Mouse (Mus musculus) midbrain, embryonic 16.5 days (tissue): Measurements from ENCODE around the gene Socs5. TPM values are rescaled to one million over a fixed set of nuclear protein-coding genes. Genes with fewer than 3 reads are reported as not detected.
A peak's percentile ranks its signal among the peaks of the same experiment; 100 is the strongest.
"Not testable (repeated sequence)": the region's sequence is repeated elsewhere in the genome, so short reads cannot be mapped to it uniquely, and the experiment has no call there.

ENCODE experiments used
- ATAC-seq: fragments of 200-750 bp; cut with Nextera tagmentation; 2 replicates; pipeline ENCODE4 v1.8.0; 2017; ENCODE audit warnings: moderate TSS enrichment
- H3K27ac ChIP-seq: fragments of 300-500 bp; sonication (generic); 2 replicates; pipeline ENCODE4 v1.5.1; 2014; ENCODE audit warnings: mild to moderate bottlenecking, low read length, mixed read lengths
- H3K27me3 ChIP-seq: fragments of 300-500 bp; sonication (generic); 2 replicates; pipeline ENCODE4 v1.6.1; 2014; ENCODE audit warnings: low read depth, low read length, mixed read lengths; ENCODE audit not compliant: control insufficient read depth, insufficient read depth
- H3K36me3 ChIP-seq: fragments of 300-500 bp; sonication (generic); 2 replicates; pipeline ENCODE4 v1.6.1; 2014; ENCODE audit warnings: mild to moderate bottlenecking, low read length, moderate library complexity, mixed read lengths; ENCODE audit not compliant: control insufficient read depth, insufficient read depth
- H3K4me1 ChIP-seq: fragments of 300-500 bp; sonication (generic); 2 replicates; pipeline ENCODE4 v1.6.1; 2014; ENCODE audit warnings: mild to moderate bottlenecking, low read length, mixed read lengths; ENCODE audit not compliant: control insufficient read depth, insufficient read depth
- H3K4me2 ChIP-seq: fragments of 300-500 bp; sonication (generic); 2 replicates; pipeline ENCODE4 v1.6.1; 2014; ENCODE audit warnings: mild to moderate bottlenecking, low read length, mixed read lengths
- H3K4me3 ChIP-seq: fragments of 300-500 bp; sonication (generic); 2 replicates; pipeline ENCODE4 v1.5.1; 2014; ENCODE audit warnings: low read depth, mild to moderate bottlenecking, low read length, moderate library complexity, mixed read lengths
- H3K9ac ChIP-seq: fragments of 300-500 bp; sonication (generic); 2 replicates; pipeline ENCODE4 v1.6.1; 2014; ENCODE audit warnings: low read depth, low read length, mixed read lengths
- H3K9me3 ChIP-seq: fragments of 300-500 bp; sonication (generic); replicated peaks from 2 replicates; pipeline ENCODE4 v1.6.1; 2014; ENCODE audit warnings: mild to moderate bottlenecking, low read length, mixed read lengths; ENCODE audit not compliant: control insufficient read depth, poor library complexity, severe bottlenecking
- WGBS: fragments of 180-500 bp; shearing (Covaris S2); extraction: QIAGEN DNeasy Blood & Tissue Kit; methylation state at CpG from one replicate; pipeline ENCODE4 v1.1.7; 2014; 5-methylcytosine and 5-hydroxymethylcytosine counted together
- polyA plus RNA-seq: library from polyadenylated mRNA; unstranded; fragments of >200 nt; fragmentation: Nextera tagmentation; extraction: Ambion mirVana; gene quantifications from 2 replicates; pipeline ENCODE4 v1.2.1, GENCODE M21; 2015

Socs5 gene
- polyA plus RNA-seq, result 14.4 and 14.5 TPM in 2 replicates

- Histone ChIP-seq H3K27ac (peak within 1 kb of the TSS; percentile 89), H3K36me3 (no peaks in the 10 kb centered on the region), H3K4me1 (peaks cover 22% of the 10 kb centered on the region), H3K4me3 (peak within 1 kb of the TSS; percentile 79), H3K27me3 (no peaks in the 10 kb centered on the region), H3K9me3 (no peaks in the 10 kb centered on the region), H3K9ac (peak within 1 kb of the TSS; percentile 85), H3K4me2 (peak within 1 kb of the TSS; percentile 80)
- ATAC-seq, result peak; percentile 83
- WGBS, result under 1% methylated on average over 37 of the region's 73 CpGs
Measured at GRCm38 (mm10) chr17:87107623-87108221, at the start of gene Socs5. Socs5 (plus strand) TSS chr17:87107679.

GRCm38 (mm10) chr17:87062639-87063038, 44.8 kb upstream of the Socs5 start:
- Histone ChIP-seq H3K27me3 (no peaks in the 10 kb centered on the region), H3K36me3 (no peaks in the 10 kb centered on the region), H3K9ac (no peak overlapping the region), H3K4me3 (no peak overlapping the region), H3K9me3 (no peaks in the 10 kb centered on the region), H3K4me1 (no peaks in the 10 kb centered on the region), H3K27ac (no peak overlapping the region), H3K4me2 (no peak overlapping the region)
- 91% methylated on average over 9 of the region's 9 CpGs for WGBS
- no peak for ATAC-seq

GRCm38 (mm10) chr17:87063461-87063860, 44.0 kb upstream of the Socs5 start:
- Histone ChIP-seq H3K4me1 (no peaks in the 10 kb centered on the region), H3K4me3 (no peak overlapping the region), H3K27ac (no peak overlapping the region), H3K4me2 (no peak overlapping the region), H3K27me3 (no peaks in the 10 kb centered on the region), H3K9ac (no peak overlapping the region), H3K9me3 (no peaks in the 10 kb centered on the region), H3K36me3 (no peaks in the 10 kb centered on the region)
- ATAC-seq, result no peak
- WGBS, result 78% methylated on average over 7 of the region's 7 CpGs

GRCm38 (mm10) chr17:87063969-87064368, 43.5 kb upstream of the Socs5 start:
- no peak for ATAC-seq
- 81% methylated on average over 6 of the region's 6 CpGs for WGBS
- no peaks in the 10 kb centered on the region for H3K9me3 ChIP-seq

GRCm38 (mm10) chr17:87068997-87069396, 38.5 kb upstream of the Socs5 start:
- Histone ChIP-seq H3K9me3 (no peaks in the 10 kb centered on the region), H3K4me3 (no peak overlapping the region), H3K9ac (no peak overlapping the region), H3K27ac (no peak overlapping the region), H3K4me2 (no peak overlapping the region), H3K36me3 (no peaks in the 10 kb centered on the region), H3K4me1 (no peaks in the 10 kb centered on the region), H3K27me3 (no peaks in the 10 kb centered on the region)
- WGBS, result 90% methylated on average over 4 of the region's 4 CpGs
- no peak for ATAC-seq

More at GRCm38 (mm10) chr17:87063969-87064368, 43.5 kb upstream of the Socs5 start:
- Histone ChIP-seq H3K27ac (no peak overlapping the region), H3K27me3 (no peaks in the 10 kb centered on the region), H3K4me2 (no peak overlapping the region), H3K36me3 (no peaks in the 10 kb centered on the region), H3K4me3 (no peak overlapping the region), H3K9ac (no peak overlapping the region), H3K4me1 (no peaks in the 10 kb centered on the region)

- not testable (repeated sequence) for H3K27me3 ChIP-seq, H3K9me3 ChIP-seq, H3K4me1 ChIP-seq, H3K4me2 ChIP-seq, H3K9ac ChIP-seq, H3K4me3 ChIP-seq, ATAC-seq, H3K36me3 ChIP-seq, H3K27ac ChIP-seq
- WGBS, result 100% methylated on average over 1 of the region's 1 CpGs
Measured at GRCm38 (mm10) chr17:87072183-87072582, 35.3 kb upstream of the Socs5 start.

- no peak overlapping the region for H3K27ac ChIP-seq
- no peaks in the 10 kb centered on the region for H3K27me3 ChIP-seq
- H3K4me2 ChIP-seq, result no peak overlapping the region
- WGBS, result 87% methylated on average over 5 of the region's 5 CpGs
- H3K4me1 ChIP-seq, result no peaks in the 10 kb centered on the region
- H3K36me3 ChIP-seq, result no peaks in the 10 kb centered on the region
- H3K9me3 ChIP-seq, result no peaks in the 10 kb centered on the region
- H3K9ac ChIP-seq, result no peak overlapping the region
- no peak overlapping the region for H3K4me3 ChIP-seq
- no peak for ATAC-seq
Measured at GRCm38 (mm10) chr17:87072766-87073440, 34.6 kb upstream of the Socs5 start.

- Histone ChIP-seq H3K4me2 (no peak overlapping the region), H3K9me3 (no peaks in the 10 kb centered on the region), H3K27ac (no peak overlapping the region), H3K4me3 (no peak overlapping the region), H3K27me3 (no peaks in the 10 kb centered on the region), H3K4me1 (no peaks in the 10 kb centered on the region), H3K36me3 (no peaks in the 10 kb centered on the region), H3K9ac (no peak overlapping the region)
- ATAC-seq, result no peak
Measured at GRCm38 (mm10) chr17:87073470-87073869, 34.0 kb upstream of the Socs5 start.

- ATAC-seq, H3K4me3 ChIP-seq, H3K4me1 ChIP-seq, H3K9me3 ChIP-seq, H3K4me2 ChIP-seq, H3K27me3 ChIP-seq, H3K9ac ChIP-seq, H3K27ac ChIP-seq, H3K36me3 ChIP-seq: not testable (repeated sequence)
- 96% methylated on average over 15 of the region's 17 CpGs for WGBS
Measured at GRCm38 (mm10) chr17:87078217-87078616, 29.3 kb upstream of the Socs5 start.
